Mouse (Mus musculus): ENCODE measurements around the gene 1110051M20Rik. TPM values are rescaled to one million over a fixed set of nuclear protein-coding genes. Genes with fewer than 3 reads are reported as not detected.

The 1110051M20Rik gene
- total RNA-seq, 4 experiments from 2014 or later = 17.8 to 35.6 (median 28.3) TPM

GRCm38 (mm10) chr2:91300784-91301183 is 143.7 kb downstream of the 1110051M20Rik start:
- DNase-seq = no peak

- DNase-seq = peak; percentile 69
Measured at GRCm38 (mm10) chr2:91299156-91299555, 145.3 kb downstream of the 1110051M20Rik start.

- no peak for DNase-seq
Measured at GRCm38 (mm10) chr2:91295895-91296294, 148.6 kb downstream of the 1110051M20Rik start.

GRCm38 (mm10) chr2:91294226-91294625 is 150.3 kb downstream of the 1110051M20Rik start:
- no peak for DNase-seq

GRCm38 (mm10) chr2:91291197-91292007 is 153.1 kb downstream of the 1110051M20Rik start:
- peak; percentile 49 for DNase-seq

GRCm38 (mm10) chr2:91287563-91287962 is 156.9 kb downstream of the 1110051M20Rik start:
- DNase-seq = no peak

GRCm38 (mm10) chr2:91285885-91286505 is 158.5 kb downstream of the 1110051M20Rik start:
- DNase-seq = peak; percentile 56

- no peak for DNase-seq
Measured at GRCm38 (mm10) chr2:91284375-91285199, 159.9 kb downstream of the 1110051M20Rik start.

GRCm38 (mm10) chr2:91283972-91284371 is 160.5 kb downstream of the 1110051M20Rik start:
- DNase-seq = no peak

GRCm38 (mm10) chr2:91281366-91281765 is 163.1 kb downstream of the 1110051M20Rik start:
- no peak for DNase-seq

GRCm38 (mm10) chr2:91279372-91279755 is 165.1 kb downstream of the 1110051M20Rik start:
- DNase-seq = no peak

- no peak for DNase-seq
Measured at GRCm38 (mm10) chr2:91278749-91279371, 165.6 kb downstream of the 1110051M20Rik start.

GRCm38 (mm10) chr2:91269687-91270133 is 174.8 kb downstream of the 1110051M20Rik start:
- no peak for DNase-seq

- DNase-seq = no peak
Measured at GRCm38 (mm10) chr2:91268706-91269105, 175.8 kb downstream of the 1110051M20Rik start.

- DNase-seq = no peak
Measured at GRCm38 (mm10) chr2:91268042-91268441, 176.5 kb downstream of the 1110051M20Rik start.

GRCm38 (mm10) chr2:91264711-91265681 is 179.5 kb downstream of the 1110051M20Rik start, which contains the start of gene Arfgap2:
TSS of gene Arfgap2 (plus strand) at chr2:91264974.
- peak; percentile 99 for DNase-seq

- DNase-seq = no peak
Measured at GRCm38 (mm10) chr2:91263692-91264660, 180.5 kb downstream of the 1110051M20Rik start.

GRCm38 (mm10) chr2:91259493-91259892 is 185.0 kb downstream of the 1110051M20Rik start:
- no peak for DNase-seq

GRCm38 (mm10) chr2:91258830-91259229 is 185.7 kb downstream of the 1110051M20Rik start:
- DNase-seq = no peak

GRCm38 (mm10) chr2:91258054-91258453 is 186.4 kb downstream of the 1110051M20Rik start:
- no peak for DNase-seq
